Mouse (Mus musculus) limb, embryonic 14.5 days (tissue): ENCODE results near the gene Gm10518. TPM values are rescaled to one million over a fixed set of nuclear protein-coding genes. Genes with fewer than 3 reads are reported as not detected.

ENCODE experiments used
- ATAC-seq: fragments of 200-750 bp; cut with Nextera tagmentation; 2 replicates; pipeline ENCODE4 v1.8.0; 2017; ENCODE audit warnings: low read depth, moderate number of reproducible peaks, moderate TSS enrichment; ENCODE audit not compliant: low FRiP score
- DNase-seq: peaks from one replicate; pipeline ENCODE4 v3.0.0-alpha.2; 2015; ENCODE audit warnings: low spot score
- H3K27ac ChIP-seq: fragments of 300-500 bp; sonication (generic); replicated peaks from 2 replicates; pipeline ENCODE4 v1.5.1; 2014; ENCODE audit warnings: low read depth, mild to moderate bottlenecking, low read length, moderate library complexity, mixed read lengths
- H3K27me3 ChIP-seq: fragments of 300-500 bp; sonication (generic); 2 replicates; pipeline ENCODE4 v1.6.1; 2014; ENCODE audit warnings: low read length, mixed read lengths; ENCODE audit not compliant: control insufficient read depth, insufficient read depth
- H3K36me3 ChIP-seq: fragments of 300-500 bp; sonication (generic); 2 replicates; pipeline ENCODE4 v1.6.1; 2014; ENCODE audit warnings: mild to moderate bottlenecking, low read length, moderate library complexity, mixed read lengths; ENCODE audit not compliant: control insufficient read depth, insufficient read depth
- H3K4me1 ChIP-seq: fragments of 300-500 bp; sonication (generic); 2 replicates; pipeline ENCODE4 v1.6.1; 2014; ENCODE audit warnings: antibody characterized with exemption, low read length, mixed read lengths; ENCODE audit not compliant: control insufficient read depth, insufficient read depth
- H3K4me2 ChIP-seq: fragments of 300-500 bp; sonication (generic); replicated peaks from 2 replicates; pipeline ENCODE4 v1.6.1; 2014; ENCODE audit warnings: low read depth, mild to moderate bottlenecking, low read length, moderate library complexity; ENCODE audit not compliant: severe bottlenecking
- H3K4me3 ChIP-seq: fragments of 300-500 bp; sonication (generic); replicated peaks from 2 replicates; pipeline ENCODE4 v1.5.1; 2014; ENCODE audit warnings: low read length
- H3K9ac ChIP-seq: fragments of 300-500 bp; sonication (generic); 2 replicates; pipeline ENCODE4 v1.6.1; 2014; ENCODE audit warnings: mild to moderate bottlenecking, low read depth, low read length, moderate library complexity; ENCODE audit not compliant: severe bottlenecking
- H3K9me3 ChIP-seq: fragments of 300-500 bp; sonication (generic); 2 replicates; pipeline ENCODE4 v1.6.1; 2016; ENCODE audit warnings: low read length; ENCODE audit not compliant: control insufficient read depth
- POLR2A ChIP-seq: fragments of 200-500 bp; IDR thresholded peaks from 2 replicates; pipeline ENCODE4 v1.8.0; 2012; ENCODE audit warnings: inconsistent platforms, mild to moderate bottlenecking, moderate library complexity, borderline replicate concordance; ENCODE audit not compliant: insufficient read depth, insufficient read length; ENCODE audit errors: extremely low read depth
- WGBS: fragments of 180-500 bp; shearing (Covaris S2); extraction: QIAGEN DNeasy Blood & Tissue Kit; methylation state at CpG from one replicate; pipeline ENCODE4 v1.1.7; 2014; 5-methylcytosine and 5-hydroxymethylcytosine counted together
- polyA plus RNA-seq, 2 experiments: library from polyadenylated mRNA; depleted of rRNA in 1 of 2; stranded (reverse) in 1 of 2; unstranded in 1 of 2; fragments of >200 nt; fragmentation: Nextera tagmentation in 1 of 2; extraction: Ambion mirVana in 1 of 2; gene quantifications; 2 replicates each; pipeline versions ENCODE4 v1.2.1 to v1.2.3; 2012 to 2014

Gm10518 gene
- polyA plus RNA-seq, 2 experiments, result not detected

DNA sequence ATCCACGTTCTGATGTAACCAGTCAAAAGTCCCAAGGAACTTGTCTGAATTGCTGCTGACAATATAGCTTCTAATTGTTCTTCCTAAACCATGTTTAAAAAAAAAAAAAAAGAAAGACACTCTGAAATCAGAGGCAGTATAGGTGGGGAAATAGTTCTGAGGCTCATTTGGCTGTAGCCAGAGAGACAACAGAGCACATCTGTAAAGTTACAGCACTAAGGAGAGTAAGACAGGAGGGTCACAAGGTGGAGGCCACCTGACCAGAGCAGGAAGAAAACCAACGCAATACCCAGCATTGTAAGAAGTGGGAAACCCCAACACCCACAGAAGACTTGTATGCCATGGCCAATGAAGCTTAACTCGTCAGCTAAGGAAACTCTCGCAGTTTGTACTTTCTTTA, 19.1 kb upstream of the Gm10518 start:
- ATAC-seq, result no peak
- DNase-seq, result no peak
- H3K27ac ChIP-seq, result no peak overlapping the region
- H3K36me3 ChIP-seq, result peaks cover 86% of the 10 kb centered on the region
- H3K27me3 ChIP-seq, result no peaks in the 10 kb centered on the region
- no peak for TF ChIP-seq POLR2A
- no peak overlapping the region for H3K4me3 ChIP-seq
- H3K4me1 ChIP-seq, result no peaks in the 10 kb centered on the region
- 90% methylated on average over 4 of the region's 4 CpGs for WGBS
- no peak overlapping the region for H3K9ac ChIP-seq
- H3K4me2 ChIP-seq, result no peak overlapping the region
- H3K9me3 ChIP-seq, result no peaks in the 10 kb centered on the region

DNA sequence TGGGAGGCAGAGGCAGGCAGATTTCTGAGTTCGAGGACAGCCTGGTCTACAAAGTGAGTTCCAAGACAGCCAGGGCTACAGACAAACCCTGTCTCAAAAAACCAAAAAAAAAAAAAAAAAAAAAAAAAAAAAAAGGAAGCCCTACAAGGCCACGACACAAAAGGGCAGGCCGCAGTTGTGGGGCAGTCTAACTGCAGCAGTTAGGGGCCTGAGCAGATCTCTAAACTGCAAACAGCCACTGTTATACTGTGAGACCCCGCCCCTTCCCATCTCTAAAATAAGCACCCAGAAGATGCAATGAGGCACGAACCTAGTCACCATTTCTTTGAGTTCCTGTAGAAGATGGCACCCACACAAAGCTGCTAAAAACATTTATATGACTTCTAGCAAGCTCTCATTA, 17.7 kb upstream of the Gm10518 start:
- H3K9ac ChIP-seq, result no peak overlapping the region
- H3K4me2 ChIP-seq, result no peak overlapping the region
- no peak overlapping the region for H3K4me3 ChIP-seq
- no peak for TF ChIP-seq POLR2A
- no peak overlapping the region for H3K27ac ChIP-seq
- no peaks in the 10 kb centered on the region for H3K4me1 ChIP-seq
- 90% methylated on average over 5 of the region's 5 CpGs for WGBS
- no peak for ATAC-seq
- DNase-seq, result no peak
- no peaks in the 10 kb centered on the region for H3K27me3 ChIP-seq
- H3K36me3 ChIP-seq, result peaks cover 86% of the 10 kb centered on the region
- H3K9me3 ChIP-seq, result no peaks in the 10 kb centered on the region

DNA sequence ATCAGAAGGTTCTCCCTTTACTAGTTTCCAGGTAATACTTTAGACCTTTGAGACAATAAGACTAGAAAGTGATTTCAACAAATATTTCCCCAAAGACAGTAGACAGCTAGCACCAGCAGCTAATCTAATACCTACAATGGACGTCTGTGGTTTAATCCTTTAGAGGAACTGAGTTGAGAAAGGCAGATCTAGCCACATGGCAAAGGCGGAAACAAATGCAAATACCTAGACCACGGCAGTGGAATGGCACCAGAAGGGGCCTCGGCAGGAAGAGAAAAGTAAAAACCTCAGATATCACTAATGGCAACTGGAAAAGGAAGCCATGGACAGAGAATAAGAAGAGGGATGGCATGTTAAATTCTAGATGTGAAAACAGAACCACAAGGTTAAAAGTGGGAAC, 15.9 kb upstream of the Gm10518 start:
- 87% methylated on average over 4 of the region's 4 CpGs for WGBS
- DNase-seq (no peak), ATAC-seq (no peak)
- Histone ChIP-seq H3K4me1 (no peaks in the 10 kb centered on the region), H3K4me3 (no peak overlapping the region), H3K27me3 (no peaks in the 10 kb centered on the region), H3K9me3 (no peaks in the 10 kb centered on the region), H3K4me2 (no peak overlapping the region), H3K9ac (no peak overlapping the region), H3K27ac (no peak overlapping the region), H3K36me3 (peaks cover 88% of the 10 kb centered on the region)
- no peak for TF ChIP-seq POLR2A

DNA sequence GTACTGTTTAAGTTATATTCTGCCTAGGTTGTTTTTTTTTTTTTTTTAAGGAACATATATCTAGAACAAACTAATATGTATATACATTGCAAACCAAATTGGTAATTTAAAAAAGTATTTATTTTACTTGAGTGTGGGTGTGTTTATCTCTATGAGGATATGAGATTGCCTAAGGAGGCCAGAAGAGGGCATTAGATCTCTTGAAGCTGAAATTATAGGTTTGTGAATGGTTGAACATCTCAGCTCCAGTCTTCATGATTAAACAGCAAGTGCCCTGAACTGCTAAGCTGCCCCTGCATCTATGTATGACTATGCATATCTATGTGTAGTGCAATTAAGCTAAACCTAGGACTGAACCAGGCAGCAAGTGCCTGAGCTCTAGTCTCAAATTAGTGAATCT, 4.4 kb upstream of the Gm10518 start:
- Histone ChIP-seq H3K36me3 (peaks cover 45% of the 10 kb centered on the region), H3K9ac (no peak overlapping the region), H3K4me3 (no peak overlapping the region), H3K27me3 (no peaks in the 10 kb centered on the region), H3K27ac (no peak overlapping the region), H3K4me1 (peaks cover 10% of the 10 kb centered on the region; the same call in 1 of the 2 replicates), H3K9me3 (no peaks in the 10 kb centered on the region), H3K4me2 (no peak overlapping the region)
- no peak for DNase-seq
- TF ChIP-seq POLR2A, result no peak
- ATAC-seq, result no peak

DNA sequence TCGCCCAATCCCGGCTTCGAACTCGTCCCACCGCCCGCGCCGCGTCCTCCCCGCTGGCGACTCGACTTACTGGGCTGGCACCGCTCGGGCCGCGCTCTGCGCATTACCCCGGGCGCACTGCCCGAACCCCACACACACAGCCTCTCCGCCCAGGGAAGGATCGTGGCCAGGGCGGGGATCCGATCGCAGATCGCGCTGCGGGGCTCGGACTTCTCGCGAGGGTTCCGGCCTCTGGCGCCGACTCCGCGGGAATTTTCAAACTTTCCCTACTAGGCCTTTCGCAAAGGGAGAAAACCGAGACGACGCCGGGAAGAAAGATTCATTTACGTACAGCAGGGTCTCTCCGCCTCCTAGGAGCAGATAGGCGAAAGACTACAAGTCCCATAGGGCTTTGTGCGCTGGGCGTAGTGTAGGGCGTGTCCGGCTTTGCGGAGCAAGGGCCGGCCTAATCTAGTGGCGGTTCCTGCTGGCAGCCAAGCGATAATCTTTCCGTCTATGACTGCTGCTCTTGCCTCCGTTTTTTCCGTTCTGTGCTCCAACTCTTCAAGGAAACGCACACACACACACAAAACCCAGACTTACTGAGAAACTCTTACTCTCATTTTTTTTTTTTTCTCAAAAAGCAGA, 450 bp downstream of the Gm10518 start, which contains the start of gene Ahctf1:
Ahctf1 (minus strand) TSS at position 168 of the 627 bp plus-strand sequence.
- ATAC-seq (peak; percentile 97), DNase-seq (peak; percentile 99)
- under 1% methylated on average over 49 of the region's 56 CpGs for WGBS
- peaks cover 5% of the 10 kb centered on the region for H3K36me3 ChIP-seq
- no peaks in the 10 kb centered on the region for H3K27me3 ChIP-seq
- H3K4me1 ChIP-seq, result peaks cover 10% of the 10 kb centered on the region; the same call in 1 of the 2 replicates
- no peaks in the 10 kb centered on the region for H3K9me3 ChIP-seq
- H3K9ac ChIP-seq, result peak within 1 kb of the TSS; percentile 96
- peak within 1 kb of the TSS; percentile 76 for H3K4me2 ChIP-seq
- TF ChIP-seq POLR2A, result peak; percentile 98
- H3K27ac ChIP-seq, result peak within 1 kb of the TSS; percentile 98
- H3K4me3 ChIP-seq, result peak within 1 kb of the TSS; percentile 90
